Mouse (Mus musculus): ENCODE measurements around the gene Gck.

DNA sequence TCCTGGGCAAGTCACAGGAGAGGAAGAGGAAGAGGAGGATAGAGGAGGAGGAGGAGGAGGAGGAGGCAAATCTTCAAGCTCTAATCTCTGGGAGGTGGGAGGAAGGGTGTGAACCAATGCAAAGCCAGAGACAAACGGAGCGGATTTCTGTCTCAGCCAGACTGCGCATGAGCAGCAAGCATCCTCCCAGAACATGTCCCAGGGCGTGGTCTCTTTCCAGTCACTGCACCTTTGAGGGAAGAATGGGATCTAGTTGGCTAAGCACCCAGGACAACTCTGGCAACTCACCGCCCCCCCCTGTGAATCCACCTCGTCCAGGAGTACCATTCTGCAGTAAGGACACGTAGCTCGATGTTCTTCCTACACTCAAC lies 33.7 kb downstream of the Gck start:
- no peak for TF ChIP-seq CTCF (IDR thresholded peaks at IDR 0.05; ENCODE audit: borderline replicate concordance, extremely low read depth, insufficient read depth, insufficient read length)
- no peak for TF ChIP-seq POLR2A (IDR thresholded peaks at IDR 0.05; ENCODE audit: borderline replicate concordance, extremely low read depth, insufficient read depth, insufficient read length, poor library complexity, severe bottlenecking)

Data from brain, embryonic 14.5 days (tissue).